In the genomic region with DNA sequence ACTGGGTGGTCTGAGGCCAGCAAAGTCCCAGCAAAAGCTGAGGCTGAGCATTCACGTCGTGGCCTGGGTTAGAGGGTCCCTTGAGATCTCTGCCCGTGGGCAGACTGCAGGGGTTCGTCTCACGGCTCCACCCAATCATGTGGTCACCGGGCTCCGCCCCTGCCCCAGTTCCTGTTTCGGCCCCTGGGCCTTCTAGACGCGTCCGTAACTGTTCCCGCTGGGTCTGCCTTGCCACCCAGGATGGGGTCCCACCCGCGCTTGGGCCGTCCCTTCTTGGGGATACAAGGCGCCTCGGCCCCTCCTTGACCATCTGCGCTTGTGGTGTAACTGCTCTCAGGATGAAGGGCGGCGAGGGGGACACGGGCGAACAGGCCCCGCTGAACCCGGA, we compare ENCODE assay signal across 8 mouse cellular contexts. TPM values are rescaled to one million over a fixed set of nuclear protein-coding genes. Genes with fewer than 3 reads are reported as not detected.
DNase-seq lines count a peak whose midpoint lies in the region; ATAC-seq and TF ChIP-seq lines count a peak whose summit lies in the region.

A gene (plus strand): TSS at position 165 of the 388 bp plus-strand sequence.

- H3K36me3 ChIP-seq in forebrain, embryonic 16.5 days (ENCODE audit: control insufficient read depth, insufficient read depth): peaks cover 19% of the 10 kb centered on the region
- peaks cover 32% of the 10 kb centered on the region for H3K36me3 ChIP-seq in lung, embryonic 15.5 days

- H3K9me3 ChIP-seq in forebrain, embryonic 16.5 days (ENCODE audit: control insufficient read depth, low read length): no peaks in the 10 kb centered on the region
- H3K9me3 ChIP-seq in lung, embryonic 15.5 days: no peaks in the 10 kb centered on the region

- H3K27ac ChIP-seq in forebrain, embryonic 16.5 days (ENCODE audit: low read length): peak within 1 kb of the TSS; percentile 68
- H3K27ac ChIP-seq in lung, embryonic 15.5 days: peak within 1 kb of the TSS; percentile 97
- peak within 1 kb of the TSS; percentile 92 for H3K27ac ChIP-seq in olfactory bulb, adult 2 months (ENCODE audit: insufficient read depth, low read depth, low read length)

- 0 out of 2 replicates have a peak, but pooled peaks have one; percentile 52 for TF ChIP-seq POLR2A in olfactory bulb, adult 2 months (IDR thresholded peaks at IDR 0.05; ENCODE audit: insufficient read depth, low read depth, low read length)

- peak within 1 kb of the TSS; percentile 72 for H3K4me2 ChIP-seq in forebrain, embryonic 16.5 days (ENCODE audit: low read length)
- H3K4me2 ChIP-seq in lung, embryonic 15.5 days: peak within 1 kb of the TSS; percentile 92

- no peak for TF ChIP-seq CTCF in olfactory bulb, adult 2 months (IDR thresholded peaks at IDR 0.05; ENCODE audit: insufficient read depth, low read depth, low read length)

- H3K27me3 ChIP-seq in forebrain, embryonic 16.5 days (replicated peaks; ENCODE audit: control insufficient read depth, insufficient read depth, low read length): no peaks in the 10 kb centered on the region
- no peaks in the 10 kb centered on the region for H3K27me3 ChIP-seq in lung, embryonic 15.5 days

- peak within 1 kb of the TSS; percentile 53 for H3K4me3 ChIP-seq in forebrain, embryonic 16.5 days (replicated peaks; ENCODE audit: low read length)
- peak within 1 kb of the TSS; percentile 74 for H3K4me3 ChIP-seq in lung, embryonic 15.5 days
- peak within 1 kb of the TSS; percentile 64 for H3K4me3 ChIP-seq in olfactory bulb, adult 2 months (ENCODE audit: insufficient read depth, low read depth, low read length)

- ATAC-seq in forebrain, embryonic 16.5 days: peak; percentile 52
- ATAC-seq in lung, embryonic 15.5 days (ENCODE audit: borderline replicate concordance, extremely low read depth, low FRiP score, low TSS enrichment): peak; percentile 84

- H3K9ac ChIP-seq in forebrain, embryonic 16.5 days (replicated peaks; ENCODE audit: low read depth, low read length): peak within 1 kb of the TSS; percentile 71
- peak within 1 kb of the TSS; percentile 94 for H3K9ac ChIP-seq in lung, embryonic 15.5 days

- H3K4me1 ChIP-seq in forebrain, embryonic 16.5 days (replicated peaks; ENCODE audit: control insufficient read depth, insufficient read depth, low read length): peaks cover 24% of the 10 kb centered on the region
- peaks cover 19% of the 10 kb centered on the region for H3K4me1 ChIP-seq in lung, embryonic 15.5 days
- peaks cover 23% of the 10 kb centered on the region for H3K4me1 ChIP-seq in olfactory bulb, adult 2 months (ENCODE audit: control insufficient read depth, insufficient read depth, low read length)

- WGBS in forebrain, embryonic 16.5 days: under 1% methylated on average over 24 of the region's 24 CpGs
- 0% methylated on average over 24 of the region's 24 CpGs for WGBS in lung, embryonic 15.5 days
- WGBS in olfactory bulb, adult 2 months: under 1% methylated on average over 24 of the region's 24 CpGs

- DNase-seq in ES-CJ7 (ENCODE audit: low read depth, low spot score): peak; percentile 77
- peak; percentile 78 to 81 for DNase-seq in cerebellum, adult 18-20 months
- peak; percentile 88 for DNase-seq in heart, postnatal 25 days (ENCODE audit: low spot score)
- peak; percentile 82 to 83 for DNase-seq in layer of hippocampus, adult 18-20 months (ENCODE audit: low spot score in 2 of 2)
- peak; percentile 50 for DNase-seq in thymus, postnatal 0 days (ENCODE audit: low spot score)

- intact Hi-C loops in heart, postnatal 25 days (cut with DNase I): no loop called here

RNA-seq across cellular contexts. Expression of the gene that starts here (rescaled TPM):
- 9.5 and 9.6 TPM in 2 replicates for polyA plus RNA-seq in forebrain, embryonic 16.5 days (2015; fragmentation: Nextera tagmentation; extraction: Ambion mirVana)
- 10 to 100 TPM; 16.5 to 19.4 TPM for total RNA-seq in heart, postnatal 25 days (2021)
- total RNA-seq in layer of hippocampus, adult 18-20 months (2021): 10 to 100 TPM; 25.9 to 29.3 TPM
- polyA plus RNA-seq in lung, embryonic 15.5 days (2015; fragmentation: Nextera tagmentation; extraction: Ambion mirVana): 27.2 and 30.7 TPM in 2 replicates
- not detected in 2 replicates for polyA plus RNA-seq in olfactory bulb, adult 2 months (2012; ENCODE audit: insufficient read depth, insufficient read length, low replicate concordance, missing spikeins)
- polyA plus RNA-seq in thymus, postnatal 0 days (2015; fragmentation: Nextera tagmentation; extraction: Ambion mirVana): 16.1 TPM in 2 replicates

Comparison
In these comparisons a context has a peak if more than half of its experiments do, and no peak if none do; other contexts are left out.
1. Peak in every context shown above with its lines: DNase-seq, ATAC-seq, H3K4me3 ChIP-seq and H3K27ac ChIP-seq.
2. RNA of the gene that starts here (polyA plus RNA-seq): 27.2 to 30.7 TPM in lung, embryonic 15.5 days, 16.1 TPM in thymus, postnatal 0 days and 9.5 to 9.6 TPM in forebrain, embryonic 16.5 days; not detected in olfactory bulb, adult 2 months; every median in the first group is over 10 times any median in the second.